Mouse (Mus musculus) cerebellum, adult 2 months (tissue): ENCODE results near the gene Fam69a.

ENCODE experiments used
- CTCF ChIP-seq: fragments of 200-500 bp; IDR thresholded peaks from 2 replicates; pipeline ENCODE4 v1.5.1; 2011; ENCODE audit warnings: low read depth, mild to moderate bottlenecking, control low read depth, low read length, moderate library complexity, borderline replicate concordance; ENCODE audit not compliant: insufficient read depth
- POLR2A ChIP-seq: fragments of 200-500 bp; IDR thresholded peaks from 2 replicates; pipeline ENCODE4 v1.6.1; 2011; ENCODE audit warnings: low read length, control low read depth, borderline replicate concordance; ENCODE audit not compliant: insufficient read depth

GRCm38 (mm10) chr5:107875261-107875611 is 111.6 kb downstream of the Fam69a start:
- TF ChIP-seq POLR2A (no peak), CTCF (no peak)
